Mouse (Mus musculus): ENCODE data around the gene Atp6v1g2.
"Not testable (repeated sequence)": the region's sequence is repeated elsewhere in the genome, so short reads cannot be mapped to it uniquely, and the experiment has no call there.

- not testable (repeated sequence) for TF ChIP-seq CTCF, POLR2A (IDR thresholded peaks at IDR 0.05; ENCODE audit: insufficient read depth, low read depth, low read length)
Observed at GRCm38 (mm10) chr17:35234090-35234489, 630 bp downstream of the Atp6v1g2 start.
